Mouse (Mus musculus) liver, embryonic 15.5 days (tissue): ENCODE results near the gene Elp5. TPM values are rescaled to one million over a fixed set of nuclear protein-coding genes. Genes with fewer than 3 reads are reported as not detected.
A peak's percentile ranks its signal among the peaks of the same experiment; 100 is the strongest.

ENCODE experiments used
- ATAC-seq: fragments of 200-750 bp; cut with Nextera tagmentation; 2 replicates; pipeline ENCODE4 v1.8.0; 2017; ENCODE audit warnings: moderate number of reproducible peaks, mild to moderate bottlenecking, moderate library complexity; ENCODE audit not compliant: insufficient read depth
- H3K27ac ChIP-seq: fragments of 300-500 bp; sonication (generic); replicated peaks from 2 replicates; pipeline ENCODE4 v1.5.1; 2015; ENCODE audit warnings: mild to moderate bottlenecking, inconsistent platforms
- H3K27me3 ChIP-seq: fragments of 300-500 bp; sonication (generic); 2 replicates; pipeline ENCODE4 v1.6.1; 2015; ENCODE audit warnings: mild to moderate bottlenecking, inconsistent platforms
- H3K36me3 ChIP-seq: fragments of 300-500 bp; sonication (generic); replicated peaks from 2 replicates; pipeline ENCODE4 v1.6.1; 2015; ENCODE audit warnings: moderate library complexity, mild to moderate bottlenecking, inconsistent platforms
- H3K4me1 ChIP-seq: fragments of 300-500 bp; sonication (generic); replicated peaks from 2 replicates; pipeline ENCODE4 v1.6.1; 2015; ENCODE audit warnings: inconsistent platforms
- H3K4me2 ChIP-seq: fragments of 300-500 bp; sonication (generic); 2 replicates; pipeline ENCODE4 v1.6.1; 2015; ENCODE audit warnings: moderate library complexity, mild to moderate bottlenecking, inconsistent platforms
- H3K4me3 ChIP-seq: fragments of 300-500 bp; sonication (generic); replicated peaks from 2 replicates; pipeline ENCODE4 v1.5.1; 2015; ENCODE audit warnings: mild to moderate bottlenecking, inconsistent platforms
- H3K9ac ChIP-seq: fragments of 300-500 bp; sonication (generic); 2 replicates; pipeline ENCODE4 v1.6.1; 2015; ENCODE audit warnings: moderate library complexity, mild to moderate bottlenecking, inconsistent platforms
- H3K9me3 ChIP-seq: fragments of 300-500 bp; sonication (generic); replicated peaks from 2 replicates; pipeline ENCODE4 v1.6.1; 2016; ENCODE audit warnings: inconsistent platforms
- WGBS: fragments of 180-500 bp; shearing (Covaris S2); methylation state at CpG from one replicate; pipeline ENCODE4 v1.1.7; 2015; ENCODE audit warnings: mixed read lengths; ENCODE audit not compliant: insufficient replicate concordance; 5-methylcytosine and 5-hydroxymethylcytosine counted together
- polyA plus RNA-seq: library from polyadenylated mRNA; unstranded; fragments of >200 nt; fragmentation: Nextera tagmentation; extraction: Ambion mirVana; gene quantifications from 2 replicates; pipeline ENCODE4 v1.2.1, GENCODE M21; 2015

Gene Elp5
- polyA plus RNA-seq, 1 experiment from 2014 or later = 58.1 TPM

DNA sequence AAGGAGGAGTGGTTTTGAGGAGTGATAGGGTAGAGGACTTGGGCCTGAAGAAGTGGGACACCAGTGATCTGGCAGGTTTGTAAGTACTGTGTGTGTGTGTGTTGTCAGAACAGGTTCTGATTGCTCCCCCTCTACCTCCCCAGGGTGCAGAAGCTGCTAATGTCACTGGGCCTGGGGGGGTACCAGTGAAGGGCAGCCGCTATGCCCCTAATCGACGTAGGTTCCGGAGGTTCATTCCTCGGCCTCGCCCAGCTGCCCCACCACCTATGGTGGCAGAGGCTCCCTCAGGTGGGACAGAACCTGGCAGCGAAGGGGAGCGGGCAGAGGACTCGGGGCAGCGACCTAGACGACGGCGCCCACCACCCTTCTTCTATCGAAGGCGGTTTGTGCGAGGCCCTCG is 42.6 kb downstream of the Elp5 start:
- Histone ChIP-seq H3K27me3 (peaks cover 96% of the 10 kb centered on the region), H3K27ac (no peak overlapping the region), H3K4me2 (no peak overlapping the region), H3K9me3 (no peaks in the 10 kb centered on the region), H3K9ac (no peak overlapping the region), H3K36me3 (peaks cover 28% of the 10 kb centered on the region), H3K4me1 (peaks cover 48% of the 10 kb centered on the region), H3K4me3 (no peak overlapping the region)
- no peak for ATAC-seq
- WGBS = 89% methylated on average over 17 of the region's 17 CpGs

GRCm38 (mm10) chr11:69939181-69939580 is 43.1 kb downstream of the Elp5 start:
- H3K36me3 ChIP-seq = peaks cover 23% of the 10 kb centered on the region
- no peak for ATAC-seq
- WGBS = 61% methylated on average over 5 of the region's 5 CpGs
- H3K9me3 ChIP-seq = no peaks in the 10 kb centered on the region
- no peak overlapping the region for H3K4me3 ChIP-seq
- H3K27me3 ChIP-seq = peaks cover 96% of the 10 kb centered on the region
- no peak overlapping the region for H3K9ac ChIP-seq
- H3K27ac ChIP-seq = no peak overlapping the region
- H3K4me1 ChIP-seq = peaks cover 48% of the 10 kb centered on the region
- H3K4me2 ChIP-seq = no peak overlapping the region

GRCm38 (mm10) chr11:69938401-69938979 is 43.8 kb downstream of the Elp5 start:
- Histone ChIP-seq H3K4me1 (peaks cover 48% of the 10 kb centered on the region), H3K36me3 (peaks cover 16% of the 10 kb centered on the region), H3K4me3 (no peak overlapping the region), H3K4me2 (no peak overlapping the region), H3K27me3 (peaks cover 93% of the 10 kb centered on the region), H3K27ac (no peak overlapping the region), H3K9ac (no peak overlapping the region), H3K9me3 (no peaks in the 10 kb centered on the region)
- ATAC-seq = no peak
- 37% methylated on average over 9 of the region's 9 CpGs for WGBS

GRCm38 (mm10) chr11:69937834-69938233 is 44.5 kb downstream of the Elp5 start:
- H3K27ac ChIP-seq = no peak overlapping the region
- no peak overlapping the region for H3K9ac ChIP-seq
- WGBS = 58% methylated on average over 5 of the region's 5 CpGs
- no peak for ATAC-seq
- H3K4me1 ChIP-seq = peaks cover 45% of the 10 kb centered on the region
- peaks cover 10% of the 10 kb centered on the region for H3K36me3 ChIP-seq
- H3K4me2 ChIP-seq = no peak overlapping the region
- peaks cover 87% of the 10 kb centered on the region for H3K27me3 ChIP-seq
- no peaks in the 10 kb centered on the region for H3K9me3 ChIP-seq
- H3K4me3 ChIP-seq = no peak overlapping the region

DNA sequence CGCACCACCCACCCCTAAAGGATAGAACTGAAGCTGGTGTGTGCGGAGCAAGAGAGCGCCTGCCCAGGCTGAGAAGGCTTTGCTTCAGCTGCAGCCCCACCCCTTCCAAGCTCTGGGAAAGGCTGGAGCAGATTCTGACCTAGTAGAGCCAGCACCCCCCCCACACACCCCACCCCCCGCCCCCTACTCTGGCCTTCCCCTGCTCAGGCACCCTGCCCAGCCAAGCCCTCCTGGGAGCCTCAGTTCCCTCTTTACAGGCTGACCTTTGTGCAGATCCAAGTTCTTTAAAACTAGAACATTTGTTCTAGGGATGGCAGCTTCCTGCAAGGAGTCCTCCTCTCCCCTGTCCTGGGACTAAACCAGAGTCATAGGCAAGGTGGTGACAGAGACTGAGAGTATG is 44.9 kb downstream of the Elp5 start:
- Histone ChIP-seq H3K4me3 (no peak overlapping the region), H3K9ac (no peak overlapping the region), H3K9me3 (no peaks in the 10 kb centered on the region), H3K27ac (no peak overlapping the region), H3K4me1 (peaks cover 44% of the 10 kb centered on the region), H3K36me3 (peaks cover 5% of the 10 kb centered on the region), H3K27me3 (peaks cover 82% of the 10 kb centered on the region), H3K4me2 (no peak overlapping the region)
- no peak for ATAC-seq
- WGBS = 44% methylated on average over 4 of the region's 4 CpGs

DNA sequence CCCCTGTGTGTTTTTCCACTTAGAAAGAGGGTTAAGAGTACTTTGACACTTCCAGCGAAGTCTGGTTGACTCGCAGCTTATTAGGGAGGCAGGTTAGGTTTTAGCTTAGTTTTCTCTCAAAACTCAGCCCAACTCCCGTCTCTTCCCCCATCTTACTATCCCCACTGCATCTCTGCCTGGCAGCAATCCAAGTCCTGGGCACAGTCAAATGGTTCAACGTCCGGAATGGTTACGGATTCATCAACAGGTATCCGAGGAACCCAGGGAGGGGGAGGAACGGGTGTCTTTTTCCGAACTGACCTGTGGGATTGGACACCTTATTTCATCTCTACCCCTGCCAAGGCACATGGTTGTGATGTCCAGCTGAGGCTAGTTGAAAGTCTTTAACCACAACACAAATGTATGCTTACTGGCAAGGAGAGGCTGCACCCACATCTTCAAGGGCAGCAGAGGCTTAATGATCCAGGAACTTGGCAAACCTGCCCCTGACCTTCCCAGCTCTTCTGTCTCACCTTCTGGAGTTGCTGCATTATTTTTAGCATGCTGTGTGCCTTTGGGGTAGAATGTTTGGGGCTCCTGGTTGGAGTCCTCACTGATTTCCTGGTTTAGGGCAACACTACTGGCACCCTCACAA is 45.5 kb downstream of the Elp5 start:
- no peak overlapping the region; the same call in 1 of the 2 replicates for H3K9ac ChIP-seq
- whole genome bisulfite sequencing = 46% methylated on average over 9 of the region's 9 CpGs
- peak overlapping the region; percentile 92 for H3K4me2 ChIP-seq
- H3K36me3 ChIP-seq = no peaks in the 10 kb centered on the region; the same call in 1 of the 2 replicates
- H3K4me1 ChIP-seq = peaks cover 46% of the 10 kb centered on the region
- H3K27ac ChIP-seq = no peak overlapping the region
- no peaks in the 10 kb centered on the region for H3K9me3 ChIP-seq
- peaks cover 77% of the 10 kb centered on the region for H3K27me3 ChIP-seq
- no peak for ATAC-seq
- H3K4me3 ChIP-seq = peak overlapping the region; percentile 57; the same call in 1 of the 2 replicates

GRCm38 (mm10) chr11:69936156-69936555 is 46.2 kb downstream of the Elp5 start:
- H3K4me3 ChIP-seq = peak overlapping the region; percentile 57
- ATAC-seq = 0 out of 2 replicates have a peak, but pooled peaks have one; percentile 2

DNA sequence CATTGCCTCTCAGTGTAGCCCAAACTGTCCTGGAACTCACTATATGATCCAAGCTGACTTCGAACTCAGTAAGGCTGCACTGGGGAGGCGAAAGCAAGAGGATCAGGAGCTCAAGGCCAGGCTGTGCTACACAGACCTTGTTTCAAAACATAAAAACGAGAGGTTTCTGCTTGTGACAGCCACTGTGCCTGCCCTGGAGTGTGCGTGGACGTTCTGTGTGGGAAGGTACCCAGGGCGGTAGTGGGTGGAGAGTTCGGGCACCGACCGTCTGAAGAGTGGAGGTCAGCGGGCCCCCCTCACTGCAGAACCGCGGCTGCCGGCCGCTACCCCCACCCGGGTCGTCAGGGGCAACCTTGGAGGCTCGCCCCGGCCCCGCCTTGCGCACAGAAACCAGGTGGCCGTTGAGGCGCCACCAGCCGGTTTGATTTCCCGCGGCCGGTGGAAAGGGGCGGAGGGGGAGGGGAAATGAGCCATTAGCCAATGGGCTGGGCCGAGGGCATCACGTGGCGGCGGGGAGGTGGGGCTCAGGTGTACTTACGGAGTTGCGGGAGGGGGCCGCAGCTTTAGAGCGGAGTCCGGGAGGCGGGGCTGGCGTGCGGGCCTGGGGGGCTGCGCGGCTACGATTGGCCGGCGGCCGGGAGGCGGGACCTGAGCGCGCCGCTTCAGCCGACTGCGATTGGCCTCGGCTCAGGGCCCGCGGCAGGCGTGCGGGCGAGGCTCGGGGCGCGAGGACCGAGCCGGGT is 47.0 kb downstream of the Elp5 start, which contains the start of gene Ybx2:
Gene Ybx2, plus strand, starts transcription at position 660 of the 743 bp plus-strand sequence.
- peaks cover 46% of the 10 kb centered on the region for H3K4me1 ChIP-seq
- no peaks in the 10 kb centered on the region for H3K9me3 ChIP-seq
- H3K36me3 ChIP-seq = no peaks in the 10 kb centered on the region
- peaks cover 65% of the 10 kb centered on the region for H3K27me3 ChIP-seq
- 2% methylated on average over 62 of the region's 62 CpGs for WGBS
- H3K4me2 ChIP-seq = peak within 1 kb of the TSS; percentile 92
- H3K4me3 ChIP-seq = peak within 1 kb of the TSS; percentile 57
- ATAC-seq = peak; percentile 72
- H3K9ac ChIP-seq = peak within 1 kb of the TSS; percentile 37
- H3K27ac ChIP-seq = no peak within 1 kb of the TSS

More at GRCm38 (mm10) chr11:69936156-69936555, 46.2 kb downstream of the Elp5 start:
- H3K4me2 ChIP-seq = peak overlapping the region; percentile 92
- 3% methylated on average over 30 of the region's 30 CpGs for WGBS
- H3K36me3 ChIP-seq = no peaks in the 10 kb centered on the region
- peak overlapping the region; percentile 21; the same call in 1 of the 2 replicates for H3K9ac ChIP-seq
- no peak overlapping the region for H3K27ac ChIP-seq
- no peaks in the 10 kb centered on the region for H3K9me3 ChIP-seq
- H3K27me3 ChIP-seq = peaks cover 72% of the 10 kb centered on the region
- peaks cover 46% of the 10 kb centered on the region for H3K4me1 ChIP-seq

DNA sequence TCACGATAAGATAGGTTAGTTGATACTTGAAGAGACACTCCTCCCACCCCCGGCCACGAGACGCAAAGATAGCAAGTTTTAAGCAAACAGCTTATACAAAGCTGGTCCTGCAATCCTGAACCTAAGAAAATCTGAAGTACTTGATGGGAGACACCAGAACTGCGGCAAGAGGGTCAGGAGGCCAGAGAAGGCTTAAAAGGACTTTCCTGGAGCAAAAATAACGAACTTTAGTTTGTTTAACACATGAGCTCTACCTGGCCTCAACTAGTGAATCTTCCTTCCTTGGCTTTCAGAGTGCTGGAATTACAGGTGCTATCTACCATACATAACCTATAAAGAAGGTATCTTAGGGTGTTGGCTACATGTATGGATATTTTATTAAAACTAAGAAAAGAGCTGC is 47.6 kb downstream of the Elp5 start:
- Histone ChIP-seq H3K27me3 (peaks cover 58% of the 10 kb centered on the region), H3K4me3 (peak overlapping the region; percentile 57)
- no peak for ATAC-seq

GRCm38 (mm10) chr11:69934169-69934568 is 48.1 kb downstream of the Elp5 start:
- no peak overlapping the region for H3K9ac ChIP-seq
- no peak overlapping the region for H3K27ac ChIP-seq
- no peaks in the 10 kb centered on the region for H3K36me3 ChIP-seq
- peaks cover 46% of the 10 kb centered on the region for H3K4me1 ChIP-seq
- 1% methylated on average over 18 of the region's 18 CpGs for WGBS
- peak; percentile 43 for ATAC-seq
- peaks cover 53% of the 10 kb centered on the region for H3K27me3 ChIP-seq
- no peaks in the 10 kb centered on the region for H3K9me3 ChIP-seq
- H3K4me2 ChIP-seq = peak overlapping the region; percentile 92
- H3K4me3 ChIP-seq = peak overlapping the region; percentile 57

More for the DNA sequence above, 47.6 kb downstream of the Elp5 start:
- Histone ChIP-seq H3K4me1 (peaks cover 46% of the 10 kb centered on the region), H3K9me3 (no peaks in the 10 kb centered on the region), H3K27ac (no peak overlapping the region), H3K4me2 (peak overlapping the region; percentile 92), H3K9ac (no peak overlapping the region), H3K36me3 (no peaks in the 10 kb centered on the region)
- 13% methylated on average over 6 of the region's 6 CpGs for WGBS

- 42% methylated on average over 4 of the region's 4 CpGs for whole genome bisulfite sequencing
- H3K9me3 ChIP-seq = no peaks in the 10 kb centered on the region
- H3K36me3 ChIP-seq = no peaks in the 10 kb centered on the region
- no peak overlapping the region for H3K4me3 ChIP-seq
- no peak for ATAC-seq
- no peak overlapping the region for H3K27ac ChIP-seq
- H3K9ac ChIP-seq = no peak overlapping the region
- H3K27me3 ChIP-seq = peaks cover 42% of the 10 kb centered on the region
- no peak overlapping the region for H3K4me2 ChIP-seq
- H3K4me1 ChIP-seq = peaks cover 36% of the 10 kb centered on the region
These were observed 49.3 kb downstream of the Elp5 start for GRCm38 (mm10) chr11:69933066-69933465.
